Mouse (Mus musculus) activated CD4-positive, CD25-positive, alpha-beta regulatory T cell (primary cell): ENCODE data around the gene A230072I06Rik. TPM values are rescaled to one million over a fixed set of nuclear protein-coding genes. Genes with fewer than 3 reads are reported as not detected.

Experiments used
- polyA plus RNA-seq, 2 experiments: library from polyadenylated mRNA; unstranded; fragments of 100-300 nt; shearing (Covaris generic); gene quantifications; one replicate each; pipeline ENCODE4 v1.2.1; 2017

The A230072I06Rik gene
- polyA plus RNA-seq: not detected

GRCm38 (mm10) chr8:12278663-12279312 lies at the start of gene A230072I06Rik:
Gene A230072I06Rik (plus strand): TSS chr8:12278819.

Other genes starting within 250 kb of the A230072I06Rik start
- gene Sox1, start 116.5 kb downstream of the A230072I06Rik start, polyA plus RNA-seq: not detected